Mouse (Mus musculus): Measurements from ENCODE around the gene Psmc2.

Psmc2 gene

GRCm38 (mm10) chr5:21810924-21811323 lies 25.8 kb downstream of the Psmc2 start:
- WGBS = 79% methylated on average over 10 of the region's 10 CpGs

DNA sequence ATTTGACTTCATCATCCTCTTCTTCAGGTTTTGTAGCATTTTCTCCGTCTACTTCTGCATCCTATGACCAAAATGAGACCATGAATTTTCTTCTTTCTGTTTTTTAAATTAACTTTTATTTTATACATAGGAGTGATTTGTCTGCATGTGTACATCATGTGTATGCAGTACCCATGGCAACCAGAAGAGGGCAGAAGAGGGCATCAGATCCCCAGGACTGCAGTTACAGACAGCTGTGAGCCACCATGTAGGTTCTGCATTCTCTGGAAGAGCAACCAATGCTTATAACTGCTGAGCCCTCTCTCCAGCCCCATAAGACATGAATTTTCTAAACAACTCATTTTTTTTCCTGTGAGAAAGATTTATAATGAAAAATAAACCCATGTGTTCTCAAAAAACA lies 28.9 kb downstream of the Psmc2 start:
- WGBS = 72% methylated on average over 1 of the region's 1 CpGs

DNA sequence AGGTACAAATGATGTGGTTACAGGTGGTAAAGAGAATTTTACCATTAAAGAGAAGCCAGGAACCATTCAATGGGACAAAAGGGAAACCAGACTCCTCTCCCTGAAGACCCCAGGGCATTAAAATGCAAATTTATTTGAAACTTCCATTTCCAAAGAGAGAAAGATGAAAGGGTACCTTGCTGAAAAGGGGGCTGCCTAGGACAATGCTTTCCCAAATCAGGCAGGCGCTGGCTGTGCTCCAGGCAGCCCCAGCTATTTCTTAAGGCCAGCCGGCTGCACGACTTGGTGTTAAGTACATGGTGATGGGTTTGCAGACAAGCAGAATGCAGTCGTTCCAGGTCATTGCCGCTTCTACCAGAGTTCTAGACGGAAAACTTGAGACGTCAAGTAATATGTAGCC lies 41.3 kb downstream of the Psmc2 start:
- WGBS = 65% methylated on average over 7 of the region's 7 CpGs

DNA sequence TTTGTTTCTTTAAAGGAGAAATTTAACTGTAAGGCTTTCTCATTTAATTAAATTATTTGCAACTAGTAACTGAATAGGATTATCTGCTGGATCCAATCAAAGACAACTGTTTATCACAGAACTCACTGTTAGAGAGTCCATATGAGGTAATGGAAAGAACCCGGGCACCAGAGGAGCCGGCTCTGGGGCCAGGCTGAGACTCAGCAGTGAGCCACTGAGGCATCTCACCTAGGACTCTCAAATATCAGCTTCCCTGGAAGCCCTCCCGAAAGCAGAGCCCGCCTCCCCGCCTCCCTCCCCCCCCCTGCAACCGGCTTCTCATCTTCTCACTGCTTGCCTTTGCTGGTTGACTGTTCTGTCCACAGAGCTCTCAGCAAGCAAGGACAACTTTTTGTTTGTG lies 42.6 kb downstream of the Psmc2 start:
- WGBS = 30% methylated on average over 6 of the region's 6 CpGs

DNA sequence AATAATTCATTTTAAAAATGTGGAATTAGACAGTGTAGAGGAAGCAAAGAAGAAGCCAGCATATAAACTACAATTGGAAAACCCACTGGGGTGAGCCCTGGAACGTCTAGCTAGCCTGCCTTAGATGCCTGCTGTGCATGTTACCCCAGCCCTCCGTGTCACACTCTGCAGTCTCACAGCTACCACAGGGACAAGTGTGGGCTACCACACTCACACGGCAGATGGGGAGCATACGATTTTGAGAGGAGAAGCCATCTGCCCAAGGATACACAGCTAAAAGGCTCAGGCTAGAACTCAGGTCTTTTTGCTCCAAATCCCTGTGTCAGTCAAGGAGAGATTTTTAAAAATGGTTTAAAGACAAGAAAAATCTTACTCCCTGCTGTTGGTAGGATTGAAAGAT lies 43.8 kb downstream of the Psmc2 start:
- WGBS = 43% methylated on average over 4 of the region's 4 CpGs

- 79% methylated on average over 3 of the region's 3 CpGs for WGBS
These were observed 46.7 kb downstream of the Psmc2 start for GRCm38 (mm10) chr5:21831761-21832160.

GRCm38 (mm10) chr5:21844676-21845075 lies 59.6 kb downstream of the Psmc2 start:
- 70% methylated on average over 4 of the region's 4 CpGs for WGBS

- WGBS = 86% methylated on average over 20 of the region's 20 CpGs
These were observed 61.7 kb downstream of the Psmc2 start for GRCm38 (mm10) chr5:21846616-21847290.

GRCm38 (mm10) chr5:21847438-21847837 lies 62.4 kb downstream of the Psmc2 start:
- WGBS = 85% methylated on average over 6 of the region's 6 CpGs

DNA sequence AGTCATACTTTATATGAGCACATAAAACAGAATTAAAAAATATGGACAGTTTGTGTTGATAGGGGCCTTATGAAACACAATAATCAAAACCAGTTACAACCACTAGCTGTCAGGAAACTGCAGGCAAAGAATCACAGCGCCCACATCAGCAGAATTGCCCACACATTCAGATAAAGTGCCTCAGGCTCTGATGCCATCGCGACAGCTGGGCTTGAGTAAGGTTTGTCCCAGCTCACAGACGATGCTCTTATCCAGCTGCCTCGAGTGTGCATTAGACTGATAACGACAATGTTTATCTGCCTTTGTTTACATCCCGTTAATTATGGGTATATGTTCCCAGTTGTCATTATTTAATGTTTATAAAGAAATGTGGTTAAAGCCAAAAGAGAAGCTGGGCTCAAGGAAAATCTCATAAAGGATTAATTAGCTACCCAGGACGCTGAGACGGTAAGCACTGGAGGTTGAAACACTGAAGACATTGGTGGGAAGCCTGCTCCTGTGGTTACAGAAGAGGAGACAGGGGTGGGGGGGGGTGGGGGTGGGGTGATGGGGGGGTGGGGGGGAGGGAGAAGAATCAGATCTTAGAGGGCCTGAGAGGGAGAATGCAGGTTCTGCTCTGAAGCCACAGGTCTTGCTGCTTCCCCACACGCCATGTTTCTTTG lies 66.7 kb downstream of the Psmc2 start:
- WGBS = 34% methylated on average over 10 of the region's 10 CpGs
